Mouse (Mus musculus) spleen, adult 2 months (tissue): ENCODE measurements around the gene Rps18. TPM values are rescaled to one million over a fixed set of nuclear protein-coding genes. Genes with fewer than 3 reads are reported as not detected.
"Not testable (repeated sequence)": the region's sequence is repeated elsewhere in the genome, so short reads cannot be mapped to it uniquely, and the experiment has no call there.

Source experiments
- DNase-seq, 2 experiments: peaks; one replicate each; pipeline versions ENCODE4 v3.0.0 to v3.0.0-alpha.2; 2012 to 2021; ENCODE audit warnings: low spot score in 2 of 2, low read depth in 1 of 2
- H3K27ac ChIP-seq: fragments of 200-500 bp; 2 replicates; pipeline ENCODE4 v1.5.1; 2012; ENCODE audit warnings: low read length, inconsistent platforms; ENCODE audit not compliant: insufficient read depth
- H3K27me3 ChIP-seq: fragments of 200-500 bp; 2 replicates; pipeline ENCODE4 v1.6.1; 2012; ENCODE audit warnings: mild to moderate bottlenecking, moderate library complexity, low read length, inconsistent platforms; ENCODE audit not compliant: control insufficient read depth, insufficient read depth
- H3K36me3 ChIP-seq: fragments of 200-500 bp; 2 replicates; pipeline ENCODE4 v1.6.1; 2012; ENCODE audit warnings: mild to moderate bottlenecking, low read length, inconsistent platforms; ENCODE audit not compliant: control insufficient read depth, insufficient read depth
- H3K4me1 ChIP-seq: fragments of 200-500 bp; 2 replicates; pipeline ENCODE4 v1.6.1; 2011; ENCODE audit warnings: inconsistent platforms; ENCODE audit not compliant: control insufficient read depth, insufficient read depth, insufficient read length
- H3K4me3 ChIP-seq: fragments of 200-500 bp; 2 replicates; pipeline ENCODE4 v1.5.1; 2011; ENCODE audit warnings: mild to moderate bottlenecking, inconsistent platforms; ENCODE audit not compliant: insufficient read depth, insufficient read length; ENCODE audit errors: extremely low read depth
- CTCF ChIP-seq: fragments of 200-500 bp; IDR thresholded peaks from 2 replicates; pipeline ENCODE4 v1.5.1; 2011; ENCODE audit warnings: mild to moderate bottlenecking, inconsistent platforms; ENCODE audit not compliant: insufficient read depth, insufficient read length, insufficient replicate concordance; ENCODE audit errors: extremely low read depth
- POLR2A ChIP-seq: fragments of 200-500 bp; IDR thresholded peaks from 2 replicates; pipeline ENCODE4 v1.6.1; 2011; ENCODE audit warnings: low read depth, low read length, inconsistent platforms
- WGBS: fragments of 180-500 bp; shearing (Covaris S2); methylation state at CpG from one replicate; pipeline ENCODE4 v1.1.7; 2018; 5-methylcytosine and 5-hydroxymethylcytosine counted together
- polyA plus RNA-seq: library from polyadenylated mRNA; depleted of rRNA; stranded (reverse); fragments of >200 nt; gene quantifications from 2 replicates; pipeline ENCODE4 v1.2.3, GENCODE M21; 2012; rRNA removed

Gene Rps18
- 476 and 550 TPM in 2 replicates for polyA plus RNA-seq

GRCm38 (mm10) chr17:33955555-33956214 is at the start of gene Rps18, which contains the start of gene Vps52:
Gene Rps18, minus strand, starts transcription at chr17:33956001.
Gene Vps52, plus strand, starts transcription at chr17:33955812.
- H3K36me3 ChIP-seq, result peaks cover 25% of the 10 kb centered on the region

GRCm38 (mm10) chr17:34003426-34003825 is 47.6 kb upstream of the Rps18 start:
- TF ChIP-seq POLR2A, result no peak
- TF ChIP-seq CTCF, result peak; percentile 38; the same call in 1 of the 2 replicates
- peak in 1 of 2 experiments; percentile 56 for DNase-seq
- Histone ChIP-seq H3K36me3 (peaks cover 10% of the 10 kb centered on the region), H3K27me3 (no peaks in the 10 kb centered on the region), H3K4me3 (no peak overlapping the region), H3K4me1 (peaks cover 4% of the 10 kb centered on the region; the same call in 1 of the 2 replicates), H3K27ac (no peak overlapping the region)
- WGBS, result 8% methylated on average over 5 of the region's 5 CpGs

More at GRCm38 (mm10) chr17:33955555-33956214, at the start of gene Rps18, which contains the start of gene Vps52:
- peaks cover 8% of the 10 kb centered on the region; the same call in 1 of the 2 replicates for H3K4me1 ChIP-seq
- H3K27ac ChIP-seq, result peak within 1 kb of the TSS; percentile 95
- peak within 1 kb of the TSS; percentile 90 for H3K4me3 ChIP-seq
- WGBS, result under 1% methylated on average over 50 of the region's 50 CpGs
- H3K27me3 ChIP-seq, result no peaks in the 10 kb centered on the region
- TF ChIP-seq POLR2A (peak; percentile 94), CTCF (no peak)
- DNase-seq, result peak; percentile 90 to 99

DNA sequence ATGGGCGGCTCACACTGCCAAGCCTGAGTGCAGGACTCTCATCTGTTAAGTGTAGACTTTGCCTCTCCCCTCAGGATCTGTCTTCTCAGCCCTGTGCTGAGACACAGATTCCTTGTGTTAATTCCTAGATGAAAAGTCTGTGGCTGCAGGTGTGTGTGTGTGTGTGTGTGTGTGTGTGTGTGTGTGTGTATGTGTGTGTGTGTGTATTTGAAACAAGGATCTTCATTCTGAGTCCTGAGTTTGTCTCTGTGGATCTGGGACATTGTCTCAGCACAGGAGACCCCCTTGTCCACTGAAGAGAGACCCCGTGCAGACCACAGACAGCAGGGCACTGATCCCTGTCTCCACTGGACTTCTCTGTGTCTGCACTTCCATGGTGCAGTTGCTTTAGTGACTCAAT is 45.0 kb upstream of the Rps18 start:
- not testable (repeated sequence) for DNase-seq, H3K4me1 ChIP-seq, H3K27me3 ChIP-seq
- WGBS, result 30% methylated on average over 2 of the region's 2 CpGs
- H3K4me3 ChIP-seq, result peak overlapping the region; percentile 59
- peak overlapping the region; percentile 83 for H3K27ac ChIP-seq
- H3K36me3 ChIP-seq, result peaks cover 19% of the 10 kb centered on the region

DNA sequence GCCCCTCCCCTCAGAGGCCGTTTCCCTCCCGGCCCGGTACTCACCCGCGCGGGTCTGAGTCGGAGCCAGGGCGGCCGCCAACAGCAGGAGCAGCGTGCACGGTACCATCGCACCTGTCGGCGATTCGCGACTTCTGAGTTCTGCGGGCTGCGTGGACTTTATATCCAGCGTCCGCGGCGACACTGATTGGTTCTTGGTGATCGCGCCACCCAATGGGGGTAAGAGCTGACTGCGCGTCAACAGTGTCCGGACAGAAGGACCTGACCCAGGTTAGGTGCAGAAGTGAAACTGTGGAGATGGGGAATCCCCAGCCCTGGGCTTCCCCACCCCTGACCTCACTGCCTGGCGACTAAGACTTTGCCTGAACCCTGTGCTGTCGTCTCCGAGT is 44.3 kb upstream of the Rps18 start, which contains the start of gene H2-K1:
H2-K1 (minus strand) TSS at position 198 of the 388 bp plus-strand sequence.
- peak within 1 kb of the TSS; percentile 93 for H3K27ac ChIP-seq
- DNase-seq, result peak; percentile 97
- WGBS, result under 1% methylated on average over 30 of the region's 30 CpGs

DNA sequence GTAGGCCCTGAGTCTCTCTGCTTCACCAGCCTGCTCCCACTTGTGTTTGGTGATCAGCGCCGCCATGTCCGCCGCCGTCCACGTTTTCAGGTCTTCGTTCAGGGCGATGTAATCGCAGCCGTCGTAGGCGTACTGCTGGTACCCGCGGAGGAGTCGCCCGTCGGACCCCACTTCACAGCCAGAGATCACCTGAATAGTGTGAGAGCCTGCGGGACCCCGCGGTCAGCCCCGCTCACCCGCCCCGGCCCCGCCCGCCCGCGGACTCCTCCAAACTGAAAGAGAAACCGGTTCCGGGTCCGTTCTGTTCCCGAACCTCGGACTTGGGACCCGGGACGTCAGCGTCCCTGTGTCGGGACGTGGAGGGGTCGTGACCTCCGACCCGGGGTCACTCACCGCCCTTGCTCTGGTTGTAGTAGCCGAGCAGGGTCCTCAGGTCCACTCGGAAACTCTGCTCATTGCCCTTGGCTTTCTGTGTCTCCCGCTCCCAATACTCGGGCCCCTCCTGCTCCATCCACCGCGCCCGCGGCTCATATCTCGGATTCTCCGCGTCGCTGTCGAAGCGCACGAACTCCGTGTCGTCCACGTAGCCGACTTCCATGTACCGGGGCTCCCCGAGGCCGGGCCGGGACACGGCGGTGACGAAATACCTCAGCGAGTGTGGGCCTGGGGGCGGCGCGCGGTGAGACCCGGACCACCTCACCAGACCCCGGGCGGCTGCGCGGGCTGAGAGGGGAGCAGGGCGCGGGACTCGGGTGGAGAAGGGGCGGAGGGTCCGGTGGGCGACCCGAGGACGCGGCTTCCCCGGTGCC is 43.7 kb upstream of the Rps18 start:
- H3K36me3 ChIP-seq, result peaks cover 23% of the 10 kb centered on the region
- peaks cover 10% of the 10 kb centered on the region; the same call in 1 of the 2 replicates for H3K4me1 ChIP-seq
- DNase-seq, result no peak
- WGBS, result under 1% methylated on average over 83 of the region's 87 CpGs
- TF ChIP-seq CTCF, result no peak
- H3K27me3 ChIP-seq, result no peaks in the 10 kb centered on the region
- peak overlapping the region; percentile 87 for H3K4me3 ChIP-seq
- peak overlapping the region; percentile 93 for H3K27ac ChIP-seq

More for the DNA sequence above, 44.3 kb upstream of the Rps18 start, which contains the start of gene H2-K1:
- peaks cover 23% of the 10 kb centered on the region for H3K36me3 ChIP-seq
- TF ChIP-seq CTCF, result no peak
- peak; percentile 100 for TF ChIP-seq POLR2A
- no peaks in the 10 kb centered on the region for H3K27me3 ChIP-seq
- peak within 1 kb of the TSS; percentile 87 for H3K4me3 ChIP-seq
- H3K4me1 ChIP-seq, result peaks cover 10% of the 10 kb centered on the region; the same call in 1 of the 2 replicates

- peaks cover 23% of the 10 kb centered on the region for H3K36me3 ChIP-seq
- peak overlapping the region; percentile 87 for H3K4me3 ChIP-seq
- WGBS, result 13% methylated on average over 5 of the region's 5 CpGs
- DNase-seq, H3K27ac ChIP-seq, H3K27me3 ChIP-seq: not testable (repeated sequence)
- H3K4me1 ChIP-seq, result peaks cover 10% of the 10 kb centered on the region; the same call in 1 of the 2 replicates
Measured at GRCm38 (mm10) chr17:33998697-33999096, 42.9 kb upstream of the Rps18 start.

DNA sequence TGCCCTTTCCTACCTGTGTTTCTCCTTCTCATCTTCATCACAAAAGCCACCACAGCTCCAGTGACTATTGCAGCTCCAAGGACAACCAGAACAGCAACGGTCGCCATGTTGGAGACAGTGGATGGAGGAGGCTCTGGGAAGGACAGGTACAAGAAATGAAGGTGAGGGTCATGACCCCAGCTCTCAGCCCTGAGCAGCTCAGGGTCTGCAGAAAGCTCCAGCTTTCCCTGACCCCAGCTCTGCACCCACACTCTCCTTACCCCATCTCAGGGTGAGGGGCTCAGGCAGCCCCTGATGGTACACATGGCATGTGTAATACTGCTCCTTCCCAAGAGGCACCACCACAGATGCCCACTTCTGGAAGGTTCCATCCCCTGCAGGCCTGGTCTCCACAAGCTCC is 41.2 kb upstream of the Rps18 start:
- H3K27me3 ChIP-seq, H3K27ac ChIP-seq, DNase-seq, H3K4me3 ChIP-seq: not testable (repeated sequence)
- WGBS, result 93% methylated on average over 2 of the region's 2 CpGs
- H3K4me1 ChIP-seq, result peaks cover 10% of the 10 kb centered on the region; the same call in 1 of the 2 replicates
- peaks cover 23% of the 10 kb centered on the region for H3K36me3 ChIP-seq
